Mouse (Mus musculus) CH12.LX (cell line): ENCODE data around the gene Stra8.

Source experiments
- CHD1 ChIP-seq: IDR thresholded peaks from 2 replicates; pipeline ENCODE4 v1.6.1; 2012; ENCODE audit warnings: low read depth, low read length, improper control_type of control experiment, inconsistent platforms
- CTCF ChIP-seq, 2 experiments: IDR thresholded peaks in 1 of 2; conservative IDR thresholded peaks in 1 of 2; 2 replicates each; pipeline ENCODE4 v1.5.1; 2011 to 2012; ENCODE audit warnings: low read depth in 2 of 2, low read length in 2 of 2, improper control_type of control experiment in 1 of 2, inconsistent platforms in 1 of 2, mild to moderate bottlenecking in 1 of 2, moderate library complexity in 1 of 2
- IRF4 ChIP-seq: IDR thresholded peaks from 2 replicates; pipeline ENCODE4 v1.6.1; 2014; ENCODE audit warnings: low read depth, mild to moderate bottlenecking, inconsistent platforms, low read length, improper control_type of control experiment
- POLR2A ChIP-seq: IDR thresholded peaks from 2 replicates; pipeline ENCODE4 v1.6.1; 2011; ENCODE audit warnings: low read depth, mild to moderate bottlenecking, improper control_type of control experiment, low read length
- RCOR1 ChIP-seq: conservative IDR thresholded peaks from 2 replicates; pipeline ENCODE4 v1.6.1; 2012; ENCODE audit warnings: low read depth, mild to moderate bottlenecking, inconsistent platforms, low read length, improper control_type of control experiment
- USF1 ChIP-seq: IDR thresholded peaks from 2 replicates; pipeline ENCODE4 v1.6.1; 2014; ENCODE audit warnings: low read depth, mild to moderate bottlenecking, inconsistent platforms, low read length, improper control_type of control experiment
- ZC3H11A ChIP-seq: IDR thresholded peaks from 2 replicates; pipeline ENCODE4 v1.6.1; 2012; ENCODE audit warnings: low read depth, mild to moderate bottlenecking, inconsistent platforms, low read length, improper control_type of control experiment

DNA sequence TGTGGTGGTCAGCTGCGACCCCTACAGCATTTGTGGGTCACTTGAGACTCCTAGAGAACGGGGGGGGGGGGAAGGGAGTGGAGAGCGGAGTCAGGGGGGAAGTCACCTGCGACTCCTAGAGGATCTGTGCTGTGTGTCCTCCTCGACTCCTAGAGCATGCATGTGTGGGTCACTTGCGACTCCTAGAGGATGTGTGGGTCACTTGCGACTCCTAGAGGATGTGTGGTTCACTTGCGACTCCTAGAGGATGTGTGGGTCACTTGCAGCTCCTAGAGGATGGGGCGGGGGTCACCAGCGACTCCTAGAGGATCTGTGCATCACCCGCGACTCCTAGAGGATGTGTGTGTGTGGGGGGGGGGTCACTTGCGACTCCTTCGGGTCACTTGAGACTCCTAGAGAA lies 2.0 kb downstream of the Stra8 start:
- peak; percentile 67 to 99 for TF ChIP-seq CTCF (conservative IDR thresholded peaks at IDR 0.05 in 1 of 2, IDR thresholded peaks at IDR 0.05 in 1 of 2; ENCODE audit: low read depth in 2 of 2, low read length in 2 of 2)
- no peak for TF ChIP-seq CHD1
- peak; percentile 40; the same call in 1 of the 2 replicates for TF ChIP-seq IRF4
- TF ChIP-seq POLR2A = no peak
- TF ChIP-seq ZC3H11A = peak; percentile 80
- no peak for TF ChIP-seq RCOR1
- TF ChIP-seq USF1 = no peak
